Mouse (Mus musculus): ENCODE data around the gene Il12rb2. TPM values are rescaled to one million over a fixed set of nuclear protein-coding genes. Genes with fewer than 3 reads are reported as not detected.

Gene Il12rb2
- 0.05 and 1.0 TPM in 2 replicates for polyA plus RNA-seq (2015; fragmentation: Nextera tagmentation; extraction: Ambion mirVana)

GRCm38 (mm10) chr6:67375982-67376391 lies at the start of gene Il12rb2:
Il12rb2 (minus strand) TSS chr6:67376188.
- H3K27ac ChIP-seq: no peak within 1 kb of the TSS
- no peak for ATAC-seq (replicated peaks; ENCODE audit: insufficient number of reproducible peaks, insufficient read depth, low FRiP score, low read depth)
- H3K4me3 ChIP-seq: peak within 1 kb of the TSS; percentile 45
- no peak within 1 kb of the TSS for H3K9ac ChIP-seq
- H3K36me3 ChIP-seq: no peaks in the 10 kb centered on the region
- peaks cover 6% of the 10 kb centered on the region; the same call in 1 of the 2 replicates for H3K4me1 ChIP-seq (replicated peaks)
- no peaks in the 10 kb centered on the region for H3K27me3 ChIP-seq
- H3K9me3 ChIP-seq (replicated peaks): no peaks in the 10 kb centered on the region
- 3% methylated on average over 26 of the region's 26 CpGs for WGBS
- peak within 1 kb of the TSS; percentile 77 for H3K4me2 ChIP-seq

GRCm38 (mm10) chr6:67421761-67422160 lies 45.8 kb upstream of the Il12rb2 start:
- no peak overlapping the region for H3K4me3 ChIP-seq
- 73% methylated on average over 5 of the region's 5 CpGs for WGBS
- H3K4me2 ChIP-seq: no peak overlapping the region
- H3K9me3 ChIP-seq (replicated peaks): no peaks in the 10 kb centered on the region
- H3K36me3 ChIP-seq: no peaks in the 10 kb centered on the region
- no peak overlapping the region for H3K27ac ChIP-seq
- H3K4me1 ChIP-seq (replicated peaks): no peaks in the 10 kb centered on the region
- no peak overlapping the region for H3K9ac ChIP-seq
- no peak for ATAC-seq (replicated peaks; ENCODE audit: insufficient number of reproducible peaks, insufficient read depth, low FRiP score, low read depth)
- no peaks in the 10 kb centered on the region for H3K27me3 ChIP-seq

GRCm38 (mm10) chr6:67416557-67416956 lies 40.6 kb upstream of the Il12rb2 start:
- H3K9ac ChIP-seq: no peak overlapping the region
- no peak for ATAC-seq (replicated peaks; ENCODE audit: insufficient number of reproducible peaks, insufficient read depth, low FRiP score, low read depth)
- no peak overlapping the region for H3K4me3 ChIP-seq
- no peaks in the 10 kb centered on the region for H3K27me3 ChIP-seq
- no peaks in the 10 kb centered on the region for H3K4me1 ChIP-seq (replicated peaks)
- H3K36me3 ChIP-seq: no peaks in the 10 kb centered on the region
- 70% methylated on average over 3 of the region's 3 CpGs for WGBS
- H3K9me3 ChIP-seq (replicated peaks): no peaks in the 10 kb centered on the region
- no peak overlapping the region for H3K27ac ChIP-seq
- no peak overlapping the region for H3K4me2 ChIP-seq

- Histone ChIP-seq H3K4me3 (no peak overlapping the region), H3K9me3 (replicated peaks) (no peaks in the 10 kb centered on the region), H3K4me1 (replicated peaks) (no peaks in the 10 kb centered on the region), H3K4me2 (no peak overlapping the region), H3K27ac (no peak overlapping the region), H3K27me3 (no peaks in the 10 kb centered on the region), H3K9ac (no peak overlapping the region), H3K36me3 (no peaks in the 10 kb centered on the region)
- 73% methylated on average over 5 of the region's 5 CpGs for WGBS
- ATAC-seq (replicated peaks; ENCODE audit: insufficient number of reproducible peaks, insufficient read depth, low FRiP score, low read depth): no peak
Observed at GRCm38 (mm10) chr6:67415276-67415675, 39.3 kb upstream of the Il12rb2 start.

GRCm38 (mm10) chr6:67413378-67413777 lies 37.4 kb upstream of the Il12rb2 start:
- no peak overlapping the region for H3K4me3 ChIP-seq
- no peaks in the 10 kb centered on the region for H3K9me3 ChIP-seq (replicated peaks)
- no peak overlapping the region for H3K4me2 ChIP-seq
- no peak for ATAC-seq (replicated peaks; ENCODE audit: insufficient number of reproducible peaks, insufficient read depth, low FRiP score, low read depth)
- H3K27ac ChIP-seq: no peak overlapping the region
- no peaks in the 10 kb centered on the region for H3K27me3 ChIP-seq
- no peaks in the 10 kb centered on the region for H3K4me1 ChIP-seq (replicated peaks)
- H3K9ac ChIP-seq: no peak overlapping the region
- H3K36me3 ChIP-seq: no peaks in the 10 kb centered on the region
- WGBS: 79% methylated on average over 2 of the region's 2 CpGs

GRCm38 (mm10) chr6:67405281-67405682 lies 29.3 kb upstream of the Il12rb2 start:
- H3K4me1 ChIP-seq (replicated peaks): no peaks in the 10 kb centered on the region
- 76% methylated on average over 3 of the region's 3 CpGs for WGBS
- no peak for ATAC-seq (replicated peaks; ENCODE audit: insufficient number of reproducible peaks, insufficient read depth, low FRiP score, low read depth)
- H3K9ac ChIP-seq: no peak overlapping the region
- H3K4me2 ChIP-seq: no peak overlapping the region
- H3K36me3 ChIP-seq: no peaks in the 10 kb centered on the region
- no peaks in the 10 kb centered on the region for H3K27me3 ChIP-seq
- no peak overlapping the region for H3K4me3 ChIP-seq
- no peak overlapping the region for H3K27ac ChIP-seq
- H3K9me3 ChIP-seq (replicated peaks): no peaks in the 10 kb centered on the region

GRCm38 (mm10) chr6:67399551-67399950 lies 23.6 kb upstream of the Il12rb2 start:
- H3K9ac ChIP-seq: no peak overlapping the region
- H3K27ac ChIP-seq: no peak overlapping the region
- H3K36me3 ChIP-seq: no peaks in the 10 kb centered on the region
- H3K27me3 ChIP-seq: no peaks in the 10 kb centered on the region
- ATAC-seq (replicated peaks; ENCODE audit: insufficient number of reproducible peaks, insufficient read depth, low FRiP score, low read depth): no peak
- no peak overlapping the region for H3K4me3 ChIP-seq
- H3K9me3 ChIP-seq (replicated peaks): no peaks in the 10 kb centered on the region
- H3K4me2 ChIP-seq: no peak overlapping the region
- H3K4me1 ChIP-seq (replicated peaks): no peaks in the 10 kb centered on the region
- WGBS: 70% methylated on average over 5 of the region's 5 CpGs

- Histone ChIP-seq H3K4me1 (replicated peaks) (no peaks in the 10 kb centered on the region), H3K27me3 (no peaks in the 10 kb centered on the region), H3K9me3 (replicated peaks) (no peaks in the 10 kb centered on the region), H3K9ac (no peak overlapping the region), H3K4me3 (no peak overlapping the region), H3K27ac (no peak overlapping the region), H3K4me2 (no peak overlapping the region), H3K36me3 (no peaks in the 10 kb centered on the region)
- no peak for ATAC-seq (replicated peaks; ENCODE audit: insufficient number of reproducible peaks, insufficient read depth, low FRiP score, low read depth)
- WGBS: 84% methylated on average over 4 of the region's 4 CpGs
Observed at GRCm38 (mm10) chr6:67365785-67366184, 10.2 kb downstream of the Il12rb2 start.

- no peak overlapping the region for H3K4me3 ChIP-seq
- H3K9me3 ChIP-seq (replicated peaks): no peaks in the 10 kb centered on the region
- H3K9ac ChIP-seq: no peak overlapping the region
- H3K4me2 ChIP-seq: no peak overlapping the region
- 63% methylated on average over 6 of the region's 6 CpGs for WGBS
- H3K27ac ChIP-seq: no peak overlapping the region
- no peaks in the 10 kb centered on the region for H3K36me3 ChIP-seq
- H3K27me3 ChIP-seq: no peaks in the 10 kb centered on the region
- no peaks in the 10 kb centered on the region for H3K4me1 ChIP-seq (replicated peaks)
- no peak for ATAC-seq (replicated peaks; ENCODE audit: insufficient number of reproducible peaks, insufficient read depth, low FRiP score, low read depth)
Observed at GRCm38 (mm10) chr6:67348065-67348464, 27.9 kb downstream of the Il12rb2 start.

- H3K9me3 ChIP-seq (replicated peaks): no peaks in the 10 kb centered on the region
- H3K27ac ChIP-seq: no peak overlapping the region
- no peaks in the 10 kb centered on the region for H3K4me1 ChIP-seq (replicated peaks)
- no peak overlapping the region for H3K4me2 ChIP-seq
- no peak overlapping the region for H3K4me3 ChIP-seq
- H3K27me3 ChIP-seq: no peaks in the 10 kb centered on the region
- no peak for ATAC-seq (replicated peaks; ENCODE audit: insufficient number of reproducible peaks, insufficient read depth, low FRiP score, low read depth)
- H3K36me3 ChIP-seq: no peaks in the 10 kb centered on the region
- no peak overlapping the region for H3K9ac ChIP-seq
Observed at GRCm38 (mm10) chr6:67339494-67339893, 36.5 kb downstream of the Il12rb2 start.

- Histone ChIP-seq H3K36me3 (no peaks in the 10 kb centered on the region), H3K27ac (no peak overlapping the region), H3K4me2 (no peak overlapping the region), H3K9ac (no peak overlapping the region), H3K9me3 (replicated peaks) (no peaks in the 10 kb centered on the region), H3K27me3 (no peaks in the 10 kb centered on the region), H3K4me3 (no peak overlapping the region), H3K4me1 (replicated peaks) (no peaks in the 10 kb centered on the region)
- no peak; the same call in 1 of the 2 replicates for ATAC-seq (replicated peaks; ENCODE audit: insufficient number of reproducible peaks, insufficient read depth, low FRiP score, low read depth)
Observed at GRCm38 (mm10) chr6:67337943-67338342, 38.0 kb downstream of the Il12rb2 start.

GRCm38 (mm10) chr6:67323788-67324187 lies 52.2 kb downstream of the Il12rb2 start:
- Histone ChIP-seq H3K4me1 (replicated peaks) (no peaks in the 10 kb centered on the region), H3K9ac (no peak overlapping the region), H3K27me3 (no peaks in the 10 kb centered on the region), H3K9me3 (replicated peaks) (no peaks in the 10 kb centered on the region), H3K36me3 (no peaks in the 10 kb centered on the region), H3K4me2 (no peak overlapping the region), H3K4me3 (no peak overlapping the region), H3K27ac (no peak overlapping the region)
- 74% methylated on average over 3 of the region's 3 CpGs for WGBS
- ATAC-seq (replicated peaks; ENCODE audit: insufficient number of reproducible peaks, insufficient read depth, low FRiP score, low read depth): no peak

All from heart, embryonic 15.5 days (tissue).